Mouse (Mus musculus): ENCODE measurements around the gene Rara. TPM values are rescaled to one million over a fixed set of nuclear protein-coding genes. Genes with fewer than 3 reads are reported as not detected.

The Rara gene
- polyA plus RNA-seq, 1 experiment, result 6.3 TPM

- TF ChIP-seq CTCF (IDR thresholded peaks at IDR 0.05; ENCODE audit: extremely low read depth, insufficient read depth, low read length) (no peak), POLR2A (IDR thresholded peaks at IDR 0.05; ENCODE audit: extremely low read depth, insufficient read depth, low read length) (no peak)
- Histone ChIP-seq H3K4me3 (ENCODE audit: insufficient read depth, low read length) (no peak overlapping the region), H3K27ac (ENCODE audit: insufficient read depth, low read length) (no peak overlapping the region), H3K4me1 (ENCODE audit: control insufficient read depth, insufficient read depth, low read length) (peaks cover 5% of the 10 kb centered on the region)
Measured at GRCm38 (mm10) chr11:98955707-98956235, 28.2 kb downstream of the Rara start.

- no peak for TF ChIP-seq CTCF (IDR thresholded peaks at IDR 0.05; ENCODE audit: extremely low read depth, insufficient read depth, low read length)
- TF ChIP-seq POLR2A (IDR thresholded peaks at IDR 0.05; ENCODE audit: extremely low read depth, insufficient read depth, low read length), result no peak
- Histone ChIP-seq H3K4me1 (ENCODE audit: control insufficient read depth, insufficient read depth, low read length) (peaks cover 5% of the 10 kb centered on the region), H3K4me3 (ENCODE audit: insufficient read depth, low read length) (no peak overlapping the region), H3K27ac (ENCODE audit: insufficient read depth, low read length) (no peak overlapping the region)
Measured at GRCm38 (mm10) chr11:98956340-98956739, 28.7 kb downstream of the Rara start.

- TF ChIP-seq POLR2A (IDR thresholded peaks at IDR 0.05; ENCODE audit: extremely low read depth, insufficient read depth, low read length), result peak; percentile 79
- TF ChIP-seq CTCF (IDR thresholded peaks at IDR 0.05; ENCODE audit: extremely low read depth, insufficient read depth, low read length), result no peak
- no peak overlapping the region for H3K27ac ChIP-seq (ENCODE audit: insufficient read depth, low read length)
- peaks cover 8% of the 10 kb centered on the region for H3K4me1 ChIP-seq (ENCODE audit: control insufficient read depth, insufficient read depth, low read length)
- H3K4me3 ChIP-seq (ENCODE audit: insufficient read depth, low read length), result peak overlapping the region; percentile 30
Measured at GRCm38 (mm10) chr11:98959437-98960312, 32.1 kb downstream of the Rara start.

GRCm38 (mm10) chr11:98960313-98960906, 32.8 kb downstream of the Rara start:
- H3K27ac ChIP-seq (ENCODE audit: insufficient read depth, low read length), result no peak overlapping the region
- TF ChIP-seq CTCF (IDR thresholded peaks at IDR 0.05; ENCODE audit: extremely low read depth, insufficient read depth, low read length) (no peak), POLR2A (IDR thresholded peaks at IDR 0.05; ENCODE audit: extremely low read depth, insufficient read depth, low read length) (no peak)
- peaks cover 8% of the 10 kb centered on the region for H3K4me1 ChIP-seq (ENCODE audit: control insufficient read depth, insufficient read depth, low read length)
- peak overlapping the region; percentile 30 for H3K4me3 ChIP-seq (ENCODE audit: insufficient read depth, low read length)

- Histone ChIP-seq H3K4me3 (ENCODE audit: insufficient read depth, low read length) (peak overlapping the region; percentile 30), H3K4me1 (ENCODE audit: control insufficient read depth, insufficient read depth, low read length) (peaks cover 12% of the 10 kb centered on the region), H3K27ac (ENCODE audit: insufficient read depth, low read length) (no peak overlapping the region)
- TF ChIP-seq CTCF (IDR thresholded peaks at IDR 0.05; ENCODE audit: extremely low read depth, insufficient read depth, low read length) (no peak), POLR2A (IDR thresholded peaks at IDR 0.05; ENCODE audit: extremely low read depth, insufficient read depth, low read length) (no peak)
Measured at GRCm38 (mm10) chr11:98961051-98961592, 33.5 kb downstream of the Rara start.

GRCm38 (mm10) chr11:98961766-98962165, 34.1 kb downstream of the Rara start:
- Histone ChIP-seq H3K4me3 (ENCODE audit: insufficient read depth, low read length) (peak overlapping the region; percentile 30; the same call in 1 of the 2 replicates), H3K27ac (ENCODE audit: insufficient read depth, low read length) (no peak overlapping the region), H3K4me1 (ENCODE audit: control insufficient read depth, insufficient read depth, low read length) (peaks cover 13% of the 10 kb centered on the region)
- TF ChIP-seq CTCF (IDR thresholded peaks at IDR 0.05; ENCODE audit: extremely low read depth, insufficient read depth, low read length) (no peak), POLR2A (IDR thresholded peaks at IDR 0.05; ENCODE audit: extremely low read depth, insufficient read depth, low read length) (no peak)

GRCm38 (mm10) chr11:98962421-98963095, 34.9 kb downstream of the Rara start:
- Histone ChIP-seq H3K4me1 (ENCODE audit: control insufficient read depth, insufficient read depth, low read length) (peaks cover 16% of the 10 kb centered on the region), H3K4me3 (ENCODE audit: insufficient read depth, low read length) (peak overlapping the region; percentile 30), H3K27ac (ENCODE audit: insufficient read depth, low read length) (no peak overlapping the region)
- TF ChIP-seq POLR2A (IDR thresholded peaks at IDR 0.05; ENCODE audit: extremely low read depth, insufficient read depth, low read length) (no peak), CTCF (IDR thresholded peaks at IDR 0.05; ENCODE audit: extremely low read depth, insufficient read depth, low read length) (no peak)

GRCm38 (mm10) chr11:98963191-98964021, 35.8 kb downstream of the Rara start:
- H3K4me1 ChIP-seq (ENCODE audit: control insufficient read depth, insufficient read depth, low read length), result peaks cover 16% of the 10 kb centered on the region
- TF ChIP-seq CTCF (IDR thresholded peaks at IDR 0.05; ENCODE audit: extremely low read depth, insufficient read depth, low read length), result no peak
- no peak for TF ChIP-seq POLR2A (IDR thresholded peaks at IDR 0.05; ENCODE audit: extremely low read depth, insufficient read depth, low read length)
- H3K27ac ChIP-seq (ENCODE audit: insufficient read depth, low read length), result no peak overlapping the region
- H3K4me3 ChIP-seq (ENCODE audit: insufficient read depth, low read length), result peak overlapping the region; percentile 30
